Mouse (Mus musculus): Measurements from ENCODE around the gene Gm19345. TPM values are rescaled to one million over a fixed set of nuclear protein-coding genes. Genes with fewer than 3 reads are reported as not detected.

The Gm19345 gene
- polyA plus RNA-seq, 1 experiment from 2014 or later: 0.10 TPM

DNA sequence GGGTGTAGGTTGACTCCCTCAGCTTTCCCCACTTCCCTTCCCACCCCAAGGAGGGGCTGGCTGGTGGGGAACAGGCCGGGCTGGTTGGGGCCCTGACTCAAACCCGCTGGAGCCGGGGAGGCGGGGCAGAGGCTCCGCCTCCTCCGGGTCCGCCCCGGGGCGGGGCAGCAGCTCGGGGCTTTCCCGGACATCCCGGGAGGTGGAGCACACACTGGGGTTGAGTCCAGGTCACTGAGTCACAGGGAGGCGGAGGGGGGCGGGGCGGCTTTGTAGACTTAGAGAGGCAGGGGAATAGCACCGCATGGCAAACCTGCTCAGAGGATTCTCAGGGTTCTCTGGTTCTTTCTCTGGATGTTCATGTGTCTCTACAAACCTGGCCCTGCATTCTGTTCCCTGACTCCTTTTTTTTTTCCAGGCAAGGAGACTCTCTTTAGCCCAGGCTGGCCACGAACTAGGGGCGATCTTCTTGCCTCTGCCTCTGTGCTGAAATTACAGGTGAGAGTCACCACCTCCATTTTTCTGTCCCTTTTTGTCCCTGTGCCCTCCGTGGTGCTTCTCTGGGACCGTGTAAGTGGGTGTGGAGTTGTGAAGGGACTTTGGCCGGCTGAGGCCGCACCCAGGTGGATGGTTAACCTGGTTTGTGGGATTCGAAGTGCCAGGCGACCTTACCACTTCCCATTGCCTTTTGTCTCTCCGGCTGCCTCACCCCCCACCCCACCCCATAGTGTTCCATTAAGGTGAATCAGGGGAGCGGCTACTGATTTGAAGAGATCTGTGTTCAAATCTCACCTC, 27.4 kb upstream of the Gm19345 start:
- DNase-seq (ENCODE audit: low read depth, low spot score) (no peak), ATAC-seq (peak; percentile 64)
- ChIA-PET POLR2A (interaction anchor here (0.9 to 1.1 kb wide), 2 partner anchors 18 to 21 kb away, joined by 3 to 4 read pairs; no protein-coding TSS in a partner anchor), CTCF (interaction anchor here (1.4 to 1.5 kb wide), 2 partner anchors 15 to 20 kb away, joined by 3 to 7 read pairs; no protein-coding TSS in a partner anchor)
- in situ Hi-C loops (cut with MboI; ENCODE audit: low pct_unique_long_range_greater_than_20kb): no loop called here
- TF ChIP-seq CTCF (IDR thresholded peaks at IDR 0.05): no peak
- no peaks in the 10 kb centered on the region for H3K27me3 ChIP-seq

DNA sequence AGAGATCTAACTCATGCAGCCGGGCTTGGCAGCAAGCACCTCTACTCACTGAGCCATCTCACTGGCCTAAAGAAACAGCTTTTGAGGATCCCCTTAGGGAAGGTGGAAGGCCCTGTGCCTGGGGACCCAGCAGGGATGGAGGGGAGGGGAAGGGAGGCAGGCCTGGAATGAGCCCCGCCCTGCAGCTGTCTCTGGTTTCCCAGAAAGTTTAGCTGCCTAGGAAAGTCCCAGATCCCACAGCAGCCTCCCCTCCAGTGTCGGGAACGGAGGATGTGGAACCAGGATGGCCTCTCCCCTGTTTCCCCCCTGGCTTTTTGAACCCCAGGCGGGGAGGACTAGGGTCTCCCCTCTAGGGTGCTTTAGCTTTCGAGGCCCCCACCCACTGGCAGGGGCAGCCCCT, 25.0 kb upstream of the Gm19345 start:
- ATAC-seq: no peak
- POLR2A ChIA-PET: interaction anchor here (0.9 kb wide), 1 partner anchor 10 kb away, joined by 4 read pairs; no protein-coding TSS in a partner anchor
- in situ Hi-C loops (cut with MboI; ENCODE audit: low pct_unique_long_range_greater_than_20kb): no loop called here
- CTCF ChIA-PET: no interaction called here
- no peak for DNase-seq (ENCODE audit: low read depth, low spot score)
- H3K27me3 ChIP-seq: no peaks in the 10 kb centered on the region
- TF ChIP-seq CTCF (IDR thresholded peaks at IDR 0.05): no peak

DNA sequence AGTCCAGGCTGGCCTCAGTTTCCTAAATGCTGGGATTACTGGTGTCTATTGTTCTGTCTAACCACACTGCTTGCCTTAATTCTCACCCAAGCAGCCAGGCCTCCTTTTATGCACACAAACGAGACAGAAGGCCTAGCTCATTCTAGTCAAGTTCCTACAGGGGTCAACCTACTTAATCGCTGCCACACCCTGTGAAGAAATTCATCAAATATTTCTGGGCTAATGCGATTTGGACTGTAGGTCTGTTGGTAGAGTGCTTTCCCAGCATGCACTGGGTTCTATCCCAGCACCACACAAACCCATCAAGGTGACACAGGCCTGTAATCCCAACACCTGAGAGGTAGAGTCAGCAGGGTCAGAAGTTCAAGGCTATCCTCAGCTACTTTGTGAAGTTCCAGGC, 22.1 kb upstream of the Gm19345 start:
- no peak for TF ChIP-seq CTCF (IDR thresholded peaks at IDR 0.05)
- no peak for DNase-seq (ENCODE audit: low read depth, low spot score)
- no peaks in the 10 kb centered on the region for H3K27me3 ChIP-seq
- in situ Hi-C loops (cut with MboI; ENCODE audit: low pct_unique_long_range_greater_than_20kb): no loop called here
- ATAC-seq: no peak
- CTCF ChIA-PET: interaction anchor here (1.3 to 2.5 kb wide), 3 partner anchors 9 to 28 kb away, joined by 5 to 13 read pairs (median 9); no protein-coding TSS in a partner anchor
- POLR2A ChIA-PET: interaction anchor here (1.4 to 2.6 kb wide), 5 partner anchors 8 to 26 kb away, joined by 5 to 11 read pairs (median 7); partner anchors contain the start of gene Bcl3

DNA sequence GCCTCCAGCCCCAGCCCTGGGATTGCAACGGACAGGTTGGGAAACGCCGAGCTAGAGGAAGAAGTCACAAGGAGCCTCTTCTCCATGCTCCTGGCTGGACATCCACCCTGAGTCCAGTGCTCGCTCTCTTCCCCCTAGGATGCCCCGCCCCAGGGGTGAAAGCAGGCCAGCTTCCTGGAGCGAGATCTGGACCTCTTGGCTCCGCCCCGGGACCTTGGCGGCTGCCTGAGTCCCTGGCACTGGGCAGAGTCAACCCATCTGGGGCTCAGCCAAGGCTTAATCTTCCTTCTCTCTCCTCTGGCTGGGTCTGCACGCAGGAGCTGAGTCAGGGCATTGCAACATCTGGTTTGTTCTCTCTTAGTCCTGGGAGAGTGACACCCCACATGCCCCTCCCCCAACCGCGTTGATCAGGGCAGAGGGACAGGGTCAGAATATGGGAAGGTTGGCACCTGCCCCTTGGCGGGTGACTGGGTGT, 21.1 kb upstream of the Gm19345 start:
- in situ Hi-C loops (cut with MboI; ENCODE audit: low pct_unique_long_range_greater_than_20kb): no loop called here
- no peaks in the 10 kb centered on the region for H3K27me3 ChIP-seq
- no peak for TF ChIP-seq CTCF (IDR thresholded peaks at IDR 0.05)
- ATAC-seq (peak; percentile 96), DNase-seq (ENCODE audit: low read depth, low spot score) (peak; percentile 89)
- POLR2A ChIA-PET: interaction anchor here (1.4 to 2.6 kb wide), 5 partner anchors 9 to 27 kb away, joined by 5 to 11 read pairs (median 7); partner anchors contain the start of gene Bcl3
- CTCF ChIA-PET: interaction anchor here (1.2 to 2.5 kb wide), 4 partner anchors 8 to 29 kb away, joined by 3 to 13 read pairs (median 6); partner anchors contain the start of gene Bcl3

DNA sequence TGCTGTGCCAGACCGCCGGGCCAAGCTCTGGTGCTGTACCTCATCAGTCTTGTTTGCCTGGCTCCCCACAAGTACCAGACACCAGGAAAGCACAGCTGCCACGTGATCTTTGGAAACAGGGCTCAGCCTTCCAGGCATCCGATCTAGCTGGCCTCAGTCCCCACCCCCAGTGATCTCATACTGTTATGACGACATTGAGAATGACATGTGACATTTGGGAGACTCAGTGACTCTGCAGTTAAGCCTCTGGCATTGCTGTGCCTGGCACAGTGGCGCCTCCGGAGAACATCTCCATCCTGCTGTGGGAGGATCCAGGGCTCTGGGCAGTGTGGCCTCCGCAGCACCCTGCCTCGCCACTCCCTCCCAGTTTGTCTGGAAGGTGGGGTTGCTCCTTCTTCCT, 20.0 kb upstream of the Gm19345 start:
- no peaks in the 10 kb centered on the region for H3K27me3 ChIP-seq
- no peak for TF ChIP-seq CTCF (IDR thresholded peaks at IDR 0.05)
- in situ Hi-C loops (cut with MboI; ENCODE audit: low pct_unique_long_range_greater_than_20kb): no loop called here
- ChIA-PET CTCF (interaction anchor here (1.2 to 1.5 kb wide), 2 partner anchors 9 to 12 kb away, joined by 3 to 4 read pairs; partner anchors contain the start of gene Bcl3), POLR2A (interaction anchor here (2.3 to 2.6 kb wide), 2 partner anchors 10 to 15 kb away, joined by 5 to 11 read pairs; partner anchors contain the start of gene Bcl3)
- DNase-seq (ENCODE audit: low read depth, low spot score): no peak
- no peak for ATAC-seq

DNA sequence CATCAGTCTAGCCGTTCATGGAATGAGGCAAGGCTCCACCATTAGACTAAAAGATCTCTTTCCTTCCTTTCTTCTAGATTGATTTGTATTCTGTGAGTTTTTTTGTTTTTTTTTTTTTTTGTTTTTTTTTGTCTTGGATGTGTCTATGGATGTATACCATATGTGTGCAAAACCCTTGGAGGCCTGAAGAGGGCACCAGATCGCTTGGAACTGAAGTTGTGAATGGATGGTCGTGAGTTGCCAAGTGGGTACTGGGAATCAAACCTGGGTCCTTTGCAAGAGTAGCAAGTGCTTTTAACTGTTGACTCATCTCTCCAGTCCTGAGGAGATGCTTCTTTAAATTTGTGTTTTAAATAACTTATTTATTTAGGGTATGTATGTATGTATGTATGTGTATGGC, 17.7 kb upstream of the Gm19345 start:
- ChIA-PET POLR2A (no interaction called here), CTCF (no interaction called here)
- DNase-seq (ENCODE audit: low read depth, low spot score): no peak
- no peaks in the 10 kb centered on the region for H3K27me3 ChIP-seq
- in situ Hi-C loops (cut with MboI; ENCODE audit: low pct_unique_long_range_greater_than_20kb): no loop called here
- no peak for ATAC-seq
- no peak for TF ChIP-seq CTCF (IDR thresholded peaks at IDR 0.05)

DNA sequence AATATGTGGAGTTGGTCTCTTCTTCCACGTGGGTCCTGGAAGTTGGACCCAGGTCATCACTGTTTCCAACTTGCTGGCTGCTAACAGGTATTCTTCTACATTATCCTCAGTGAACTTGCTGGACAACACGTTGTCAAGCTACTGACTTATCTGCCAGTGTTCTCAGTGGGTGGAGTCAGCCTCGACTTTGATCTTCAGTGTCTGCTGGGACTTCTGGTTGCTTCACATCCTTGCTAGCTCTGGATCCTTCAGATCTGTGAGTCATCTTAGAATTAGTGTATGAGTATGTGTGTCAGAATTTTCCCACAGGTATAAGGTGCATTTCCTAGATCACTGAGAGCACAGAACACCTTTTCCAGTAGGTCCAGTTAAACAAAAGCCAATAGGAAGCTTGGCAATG, 15.0 kb upstream of the Gm19345 start:
- TF ChIP-seq CTCF (IDR thresholded peaks at IDR 0.05): no peak
- ATAC-seq (no peak), DNase-seq (ENCODE audit: low read depth, low spot score) (no peak)
- CTCF ChIA-PET: interaction anchor here (5.0 kb wide), 1 partner anchor 34 kb away, joined by 22 read pairs; no protein-coding TSS in a partner anchor
- in situ Hi-C loops (cut with MboI; ENCODE audit: low pct_unique_long_range_greater_than_20kb): no loop called here
- POLR2A ChIA-PET: interaction anchor here (0.6 kb wide), 1 partner anchor 38 kb away, joined by 4 read pairs; no protein-coding TSS in a partner anchor
- H3K27me3 ChIP-seq: no peaks in the 10 kb centered on the region

DNA sequence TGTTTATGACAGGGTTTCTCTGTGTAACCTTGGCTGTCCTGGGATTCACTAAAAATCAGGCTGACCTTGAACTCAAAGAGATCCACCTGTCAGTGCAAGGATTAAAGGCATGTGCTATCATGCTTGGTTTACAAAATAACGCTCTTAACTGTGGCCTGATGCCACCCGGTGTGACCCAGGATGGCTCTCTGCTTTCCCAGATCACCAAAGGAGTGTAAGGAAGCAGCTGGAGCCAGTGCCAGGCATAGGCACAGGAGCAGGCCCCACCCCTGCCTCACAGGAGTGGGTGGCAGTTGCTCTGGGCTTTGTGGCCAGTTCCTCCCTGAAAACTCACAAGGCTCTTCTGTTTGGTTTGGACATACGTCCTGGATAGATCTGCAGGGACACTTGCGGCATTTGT, 11.4 kb upstream of the Gm19345 start:
- TF ChIP-seq CTCF (IDR thresholded peaks at IDR 0.05): no peak
- POLR2A ChIA-PET: interaction anchor here (0.9 kb wide), 1 partner anchor 24 kb away, joined by 4 read pairs; no protein-coding TSS in a partner anchor
- ATAC-seq (no peak), DNase-seq (ENCODE audit: low read depth, low spot score) (no peak)
- CTCF ChIA-PET: interaction anchor here (0.6 to 5.0 kb wide), 3 partner anchors 16 to 37 kb away, joined by 3 to 22 read pairs (median 3); no protein-coding TSS in a partner anchor
- in situ Hi-C loops (cut with MboI; ENCODE audit: low pct_unique_long_range_greater_than_20kb): loop anchor here (5.0 kb wide), 1 partner anchor 38 kb away; no protein-coding TSS in a partner anchor
- no peaks in the 10 kb centered on the region for H3K27me3 ChIP-seq

DNA sequence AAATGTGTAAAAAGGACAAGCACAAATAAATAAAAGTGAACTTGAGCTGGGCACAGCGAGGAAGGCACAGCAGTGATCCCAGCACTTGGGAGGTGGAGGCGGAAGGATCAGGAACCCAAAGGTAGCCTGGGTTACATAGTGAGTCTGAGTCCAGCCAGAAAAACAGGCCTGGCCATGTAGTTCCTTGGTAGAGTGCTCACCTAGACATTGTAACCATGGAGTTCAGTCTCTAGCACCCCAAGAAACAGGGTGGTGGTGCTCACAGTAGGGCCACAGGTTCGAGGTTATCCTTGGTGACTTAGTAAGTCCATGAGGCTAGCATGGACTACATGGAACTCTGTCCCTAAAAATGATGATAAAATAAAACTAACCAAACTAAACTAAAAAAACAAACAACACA, 10.9 kb upstream of the Gm19345 start:
- DNase-seq (ENCODE audit: low read depth, low spot score): no peak
- TF ChIP-seq CTCF (IDR thresholded peaks at IDR 0.05): no peak

DNA sequence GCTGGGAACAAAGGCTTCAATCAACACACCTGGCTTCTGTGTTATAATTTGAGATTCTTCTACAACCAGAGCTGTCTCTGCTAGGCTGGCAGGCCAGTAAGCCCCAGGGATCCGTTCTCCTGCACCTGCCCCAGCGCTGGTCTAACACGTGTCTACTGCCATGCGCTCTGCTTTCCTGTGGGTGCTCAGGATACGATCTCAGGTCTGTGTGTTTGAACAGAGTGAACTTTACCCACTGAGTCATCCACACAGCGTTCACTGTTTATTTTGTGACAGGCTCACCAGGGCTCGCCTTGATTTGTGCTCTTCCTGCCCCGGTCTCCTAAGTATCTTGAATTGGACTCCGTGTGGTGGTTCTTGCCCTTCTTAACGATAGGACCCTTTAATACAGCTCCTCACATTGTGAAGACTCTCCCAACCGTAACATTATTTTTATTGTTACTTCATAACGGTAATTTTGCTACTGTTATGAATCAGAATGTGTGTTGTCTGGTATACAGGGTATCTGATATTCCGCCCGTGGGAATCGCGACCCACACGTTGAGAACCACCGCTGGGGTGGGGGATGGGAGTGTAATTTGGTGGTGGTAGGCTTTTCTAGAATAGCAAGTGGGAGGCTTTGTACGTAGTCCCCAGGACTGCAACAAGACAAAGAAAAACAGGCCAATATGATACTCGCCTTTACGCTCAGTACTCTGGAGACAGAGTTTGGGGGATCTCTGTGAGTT, 10.0 kb upstream of the Gm19345 start:
- ChIA-PET POLR2A (interaction anchor here (0.9 kb wide), 1 partner anchor 36 kb away, joined by 3 read pairs; no protein-coding TSS in a partner anchor), CTCF (no interaction called here)
- H3K27me3 ChIP-seq: no peaks in the 10 kb centered on the region
- TF ChIP-seq CTCF (IDR thresholded peaks at IDR 0.05): no peak
- ATAC-seq: no peak
- in situ Hi-C loops (cut with MboI; ENCODE audit: low pct_unique_long_range_greater_than_20kb): loop anchor here (5.0 kb wide), 1 partner anchor 40 kb away; no protein-coding TSS in a partner anchor
- DNase-seq (ENCODE audit: low read depth, low spot score): no peak

More for the DNA sequence above, 10.9 kb upstream of the Gm19345 start:
- H3K27me3 ChIP-seq: no peaks in the 10 kb centered on the region
- CTCF ChIA-PET: interaction anchor here (5.0 kb wide), 1 partner anchor 38 kb away, joined by 22 read pairs; no protein-coding TSS in a partner anchor
- ATAC-seq: no peak
- in situ Hi-C loops (cut with MboI; ENCODE audit: low pct_unique_long_range_greater_than_20kb): loop anchor here (5.0 kb wide), 1 partner anchor 39 kb away; no protein-coding TSS in a partner anchor
- POLR2A ChIA-PET: interaction anchor here (0.9 kb wide), 1 partner anchor 35 kb away, joined by 3 read pairs; no protein-coding TSS in a partner anchor
